Mouse (Mus musculus) liver (tissue): Measurements from ENCODE around the gene Lrfn4.
"Not testable (repeated sequence)": the region's sequence is repeated elsewhere in the genome, so short reads cannot be mapped to it uniquely, and the experiment has no call there.

ENCODE experiments used
- DNase-seq: peaks from one replicate; pipeline ENCODE4 v3.0.0-alpha.2; 2020; ENCODE audit warnings: mixed read lengths

Lrfn4 gene

GRCm38 (mm10) chr19:4610109-4610508 lies 5.4 kb downstream of the Lrfn4 start:
- no peak for DNase-seq

- DNase-seq, result no peak
Measured at GRCm38 (mm10) chr19:4608511-4608910, 7.0 kb downstream of the Lrfn4 start.

- DNase-seq, result no peak
Measured at GRCm38 (mm10) chr19:4607406-4607805, 8.1 kb downstream of the Lrfn4 start.

- no peak for DNase-seq
Measured at GRCm38 (mm10) chr19:4605654-4606053, 9.8 kb downstream of the Lrfn4 start.

GRCm38 (mm10) chr19:4603801-4604723 lies 11.4 kb downstream of the Lrfn4 start:
- DNase-seq, result peak; percentile 58

GRCm38 (mm10) chr19:4602459-4602858 lies 13.0 kb downstream of the Lrfn4 start:
- no peak for DNase-seq

GRCm38 (mm10) chr19:4596071-4596470 lies 19.4 kb downstream of the Lrfn4 start:
- DNase-seq, result no peak

- DNase-seq, result peak; percentile 35
Measured at GRCm38 (mm10) chr19:4593792-4594522, 21.5 kb downstream of the Lrfn4 start.

GRCm38 (mm10) chr19:4590025-4590424 lies 25.4 kb downstream of the Lrfn4 start:
- DNase-seq, result no peak

- DNase-seq, result no peak
Measured at GRCm38 (mm10) chr19:4589081-4589480, 26.4 kb downstream of the Lrfn4 start.

GRCm38 (mm10) chr19:4588430-4588829 lies 27.0 kb downstream of the Lrfn4 start:
- no peak for DNase-seq

- no peak for DNase-seq
Measured at GRCm38 (mm10) chr19:4587426-4587825, 28.0 kb downstream of the Lrfn4 start.

- not testable (repeated sequence) for DNase-seq
Measured at GRCm38 (mm10) chr19:4586783-4587182, 28.7 kb downstream of the Lrfn4 start.

- DNase-seq, result no peak
Measured at GRCm38 (mm10) chr19:4583856-4584255, 31.6 kb downstream of the Lrfn4 start.

GRCm38 (mm10) chr19:4579296-4579695 lies 36.2 kb downstream of the Lrfn4 start:
- DNase-seq, result no peak

GRCm38 (mm10) chr19:4578799-4579198 lies 36.7 kb downstream of the Lrfn4 start:
- DNase-seq, result no peak

- no peak for DNase-seq
Measured at GRCm38 (mm10) chr19:4573241-4573640, 42.2 kb downstream of the Lrfn4 start.

GRCm38 (mm10) chr19:4572467-4572866 lies 43.0 kb downstream of the Lrfn4 start:
- DNase-seq, result peak; percentile 2

GRCm38 (mm10) chr19:4572061-4572460 lies 43.4 kb downstream of the Lrfn4 start:
- no peak for DNase-seq

GRCm38 (mm10) chr19:4571658-4572057 lies 43.8 kb downstream of the Lrfn4 start:
- DNase-seq, result no peak

- no peak for DNase-seq
Measured at GRCm38 (mm10) chr19:4570815-4571214, 44.7 kb downstream of the Lrfn4 start.

- DNase-seq, result no peak
Measured at GRCm38 (mm10) chr19:4570237-4570613, 45.2 kb downstream of the Lrfn4 start.

GRCm38 (mm10) chr19:4569356-4570236 lies 45.9 kb downstream of the Lrfn4 start:
- no peak for DNase-seq
